ENCODE assay signal across 8 mouse cellular contexts in the genomic region with DNA sequence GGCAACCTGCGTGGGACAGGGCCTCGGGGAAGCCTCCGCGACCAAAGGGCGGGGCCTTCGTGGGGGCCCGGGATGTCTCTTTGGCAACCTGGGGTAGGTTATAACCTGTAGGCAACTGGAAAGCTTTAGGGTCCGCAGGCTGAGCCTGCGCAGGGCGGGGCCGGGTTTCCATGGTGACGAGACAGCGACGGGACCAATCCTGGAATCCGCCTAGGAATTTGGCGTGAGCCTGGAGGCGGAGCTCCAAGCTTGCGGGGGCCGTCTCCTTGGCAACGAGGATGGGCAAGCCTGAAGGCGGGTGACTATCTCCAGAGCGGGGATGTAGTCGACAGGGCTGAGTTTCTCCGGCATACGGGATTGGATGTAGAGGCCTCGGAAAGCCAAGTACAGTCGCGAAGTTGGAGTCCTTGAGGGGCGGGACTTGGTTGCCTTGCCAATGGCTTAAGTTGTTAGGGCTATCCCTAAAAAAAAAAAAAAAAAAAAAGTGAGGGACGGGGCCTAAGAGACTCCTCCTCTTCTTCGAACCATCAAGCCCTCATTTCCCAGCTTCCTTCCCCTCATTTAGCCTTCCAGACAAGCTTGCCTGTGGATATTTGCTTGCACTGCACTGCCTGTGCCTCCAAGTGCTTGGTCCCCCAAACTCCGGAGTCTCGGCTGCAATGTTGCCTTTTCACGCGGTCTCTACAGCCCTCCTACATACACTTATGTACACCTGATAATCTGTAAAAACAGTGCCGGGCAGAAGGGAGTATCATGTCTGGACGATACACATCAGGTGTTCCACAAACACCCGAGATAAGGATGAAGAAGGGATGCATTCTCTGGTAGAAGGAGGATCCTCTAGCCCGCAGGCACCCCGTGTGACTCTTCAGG. TPM values are rescaled to one million over a fixed set of nuclear protein-coding genes. Genes with fewer than 3 reads are reported as not detected.
A peak's percentile ranks its signal among the peaks of the same experiment; 100 is the strongest.
DNase-seq lines count a peak whose midpoint lies in the region; ATAC-seq and TF ChIP-seq lines count a peak whose summit lies in the region.

No protein-coding gene starts in this region.

- H3K4me1 ChIP-seq in embryonic fibroblast, embryonic 13.5 days (ENCODE audit: control insufficient read depth, insufficient read depth, low read length), result peaks cover 11% of the 10 kb centered on the region; the same call in 1 of the 2 replicates
- H3K4me1 ChIP-seq in kidney, embryonic 14.5 days (ENCODE audit: control insufficient read depth, insufficient read depth, low read length), result peaks cover 25% of the 10 kb centered on the region
- peaks cover 42% of the 10 kb centered on the region for H3K4me1 ChIP-seq in limb, embryonic 15.5 days
- H3K4me1 ChIP-seq in midbrain, postnatal 0 days (ENCODE audit: insufficient read depth, low read length), result peaks cover 8% of the 10 kb centered on the region; the same call in 1 of the 2 replicates
- H3K4me1 ChIP-seq in stomach, embryonic 15.5 days, result peaks cover 35% of the 10 kb centered on the region

- H3K9me3 ChIP-seq in kidney, embryonic 14.5 days (ENCODE audit: control insufficient read depth, low read length), result no peaks in the 10 kb centered on the region; the same call in 1 of the 2 replicates
- no peaks in the 10 kb centered on the region for H3K9me3 ChIP-seq in limb, embryonic 15.5 days
- no peaks in the 10 kb centered on the region for H3K9me3 ChIP-seq in midbrain, postnatal 0 days (ENCODE audit: low read length)
- H3K9me3 ChIP-seq in stomach, embryonic 15.5 days, result no peaks in the 10 kb centered on the region

- peak overlapping the region; percentile 61 for H3K4me3 ChIP-seq in embryonic fibroblast, embryonic 13.5 days (ENCODE audit: insufficient read depth, low read length)
- H3K4me3 ChIP-seq in kidney, embryonic 14.5 days (ENCODE audit: low read length), result peak overlapping the region; percentile 67
- H3K4me3 ChIP-seq in limb, embryonic 15.5 days, result peak overlapping the region; percentile 100
- H3K4me3 ChIP-seq in midbrain, postnatal 0 days (ENCODE audit: low read depth, low read length), result peak overlapping the region; percentile 94
- H3K4me3 ChIP-seq in stomach, embryonic 15.5 days (replicated peaks), result peak overlapping the region; percentile 91

- peak overlapping the region; percentile 89 for H3K27ac ChIP-seq in embryonic fibroblast, embryonic 13.5 days (ENCODE audit: insufficient read depth, low read length)
- peak overlapping the region; percentile 82; the same call in 1 of the 2 replicates for H3K27ac ChIP-seq in kidney, embryonic 14.5 days (ENCODE audit: low read depth, low read length)
- peak overlapping the region; percentile 96 for H3K27ac ChIP-seq in limb, embryonic 15.5 days
- H3K27ac ChIP-seq in midbrain, postnatal 0 days (ENCODE audit: low read depth, low read length), result peak overlapping the region; percentile 94
- peak overlapping the region; percentile 95 for H3K27ac ChIP-seq in stomach, embryonic 15.5 days

- peak overlapping the region; percentile 96 for H3K4me2 ChIP-seq in kidney, embryonic 14.5 days (replicated peaks; ENCODE audit: low read depth, low read length)
- H3K4me2 ChIP-seq in limb, embryonic 15.5 days, result peak overlapping the region; percentile 83
- H3K4me2 ChIP-seq in midbrain, postnatal 0 days (ENCODE audit: low read depth, low read length, poor library complexity, severe bottlenecking), result peak overlapping the region; percentile 87
- peak overlapping the region; percentile 80 for H3K4me2 ChIP-seq in stomach, embryonic 15.5 days

- TF ChIP-seq CTCF in embryonic fibroblast, embryonic 13.5 days (IDR thresholded peaks at IDR 0.05; ENCODE audit: borderline replicate concordance, insufficient read depth, low read length), result no peak
- no peak for TF ChIP-seq CTCF in midbrain, postnatal 0 days (IDR thresholded peaks at IDR 0.05)

- WGBS in kidney, embryonic 14.5 days, result 10% methylated on average over 40 of the region's 40 CpGs
- 11% methylated on average over 40 of the region's 40 CpGs for WGBS in limb, embryonic 15.5 days
- 9% methylated on average over 38 of the region's 40 CpGs for WGBS in midbrain, postnatal 0 days
- 9% methylated on average over 40 of the region's 40 CpGs for WGBS in stomach, embryonic 15.5 days

- peak; percentile 88 for ATAC-seq in kidney, embryonic 14.5 days (ENCODE audit: low FRiP score, low TSS enrichment)
- ATAC-seq in limb, embryonic 15.5 days (ENCODE audit: insufficient number of reproducible peaks, low FRiP score, low TSS enrichment, low read depth), result peak; percentile 76
- ATAC-seq in midbrain, postnatal 0 days (ENCODE audit: low FRiP score), result peak; percentile 82
- ATAC-seq in stomach, embryonic 15.5 days (ENCODE audit: insufficient read depth, low FRiP score, low read depth), result peak; percentile 77

- H3K9ac ChIP-seq in kidney, embryonic 14.5 days (ENCODE audit: low read depth, low read length), result peak overlapping the region; percentile 38
- peak overlapping the region; percentile 31 for H3K9ac ChIP-seq in limb, embryonic 15.5 days
- peak overlapping the region; percentile 95 for H3K9ac ChIP-seq in midbrain, postnatal 0 days (replicated peaks; ENCODE audit: low read length, poor library complexity, severe bottlenecking)
- peak overlapping the region; percentile 33; the same call in 1 of the 2 replicates for H3K9ac ChIP-seq in stomach, embryonic 15.5 days

- peak; percentile 13 for TF ChIP-seq POLR2A in embryonic fibroblast, embryonic 13.5 days (IDR thresholded peaks at IDR 0.05; ENCODE audit: low read depth, low read length)

- no peaks in the 10 kb centered on the region for H3K27me3 ChIP-seq in kidney, embryonic 14.5 days (ENCODE audit: control insufficient read depth, insufficient read depth, low read length)
- H3K27me3 ChIP-seq in limb, embryonic 15.5 days, result no peaks in the 10 kb centered on the region
- H3K27me3 ChIP-seq in midbrain, postnatal 0 days (ENCODE audit: insufficient read depth, low read length), result no peaks in the 10 kb centered on the region
- H3K27me3 ChIP-seq in stomach, embryonic 15.5 days (replicated peaks), result no peaks in the 10 kb centered on the region

- peak; percentile 85 for DNase-seq in 416B (ENCODE audit: low read depth)
- peak; percentile 99 for DNase-seq in brain, adult 2 months (ENCODE audit: low read depth, low spot score)
- DNase-seq in heart, adult 9 months (ENCODE audit: low spot score in 2 of 2), result peak; percentile 89
- DNase-seq in midbrain, postnatal 0 days (ENCODE audit: low spot score), result peak; percentile 97

- peaks cover 3% of the 10 kb centered on the region; the same call in 1 of the 2 replicates for H3K36me3 ChIP-seq in kidney, embryonic 14.5 days (ENCODE audit: control insufficient read depth, insufficient read depth, low read length)
- H3K36me3 ChIP-seq in limb, embryonic 15.5 days, result peaks cover under 1% of the 10 kb centered on the region
- H3K36me3 ChIP-seq in midbrain, postnatal 0 days (ENCODE audit: insufficient read depth, low read length), result no peaks in the 10 kb centered on the region; the same call in 1 of the 2 replicates
- H3K36me3 ChIP-seq in stomach, embryonic 15.5 days, result no peaks in the 10 kb centered on the region

RNA-seq across cellular contexts. Expression of a gene that starts 0.9 kb away (rescaled TPM):
- 38.4 and 39.5 TPM in 2 replicates for polyA plus RNA-seq in embryonic fibroblast, embryonic 13.5 days (2011; ENCODE audit: insufficient read length, low read depth, missing spikeins)
- 95.9 and 104 TPM in 2 replicates for polyA plus RNA-seq in kidney, embryonic 14.5 days (2014; fragmentation: Nextera tagmentation; extraction: Ambion mirVana)
- 93.2 and 104 TPM in 2 replicates for polyA plus RNA-seq in limb, embryonic 15.5 days (2015; fragmentation: Nextera tagmentation; extraction: Ambion mirVana)
- total RNA-seq in midbrain, postnatal 0 days (2014; rRNA removed), result 79.6 and 107 TPM in 2 replicates
- polyA plus RNA-seq in midbrain, postnatal 0 days (2015; fragmentation: Nextera tagmentation; extraction: Ambion mirVana), result 121 and 134 TPM in 2 replicates
- 87.8 and 88.1 TPM in 2 replicates for polyA plus RNA-seq in stomach, embryonic 15.5 days (2015; fragmentation: Nextera tagmentation; extraction: Ambion mirVana)

RNA-seq across cellular contexts. Expression of a gene that starts 9.5 kb away (rescaled TPM):
- polyA plus RNA-seq in embryonic fibroblast, embryonic 13.5 days (2011; ENCODE audit: insufficient read length, low read depth, missing spikeins), result 21.9 and 42.7 TPM in 2 replicates
- polyA plus RNA-seq in kidney, embryonic 14.5 days (2014; fragmentation: Nextera tagmentation; extraction: Ambion mirVana), result 4.9 and 8.2 TPM in 2 replicates
- polyA plus RNA-seq in limb, embryonic 15.5 days (2015; fragmentation: Nextera tagmentation; extraction: Ambion mirVana), result 21.2 and 22.2 TPM in 2 replicates
- 3.3 and 3.4 TPM in 2 replicates for total RNA-seq in midbrain, postnatal 0 days (2014; rRNA removed)
- 3.0 and 3.9 TPM in 2 replicates for polyA plus RNA-seq in midbrain, postnatal 0 days (2015; fragmentation: Nextera tagmentation; extraction: Ambion mirVana)
- 14.8 and 15.5 TPM in 2 replicates for polyA plus RNA-seq in stomach, embryonic 15.5 days (2015; fragmentation: Nextera tagmentation; extraction: Ambion mirVana)

RNA-seq across cellular contexts. Expression of a gene that starts 12.7 kb away (rescaled TPM):
- polyA plus RNA-seq in embryonic fibroblast, embryonic 13.5 days (2011; ENCODE audit: insufficient read length, low read depth, missing spikeins), result 0.23 TPM in 1 of 2 replicates, not detected in the other
- polyA plus RNA-seq in kidney, embryonic 14.5 days (2014; fragmentation: Nextera tagmentation; extraction: Ambion mirVana), result 0.11 and 0.61 TPM in 2 replicates
- polyA plus RNA-seq in limb, embryonic 15.5 days (2015; fragmentation: Nextera tagmentation; extraction: Ambion mirVana), result 0.95 and 2.2 TPM in 2 replicates
- 1.7 and 2.2 TPM in 2 replicates for total RNA-seq in midbrain, postnatal 0 days (2014; rRNA removed)
- 3.1 and 4.0 TPM in 2 replicates for polyA plus RNA-seq in midbrain, postnatal 0 days (2015; fragmentation: Nextera tagmentation; extraction: Ambion mirVana)
- 0.31 and 0.36 TPM in 2 replicates for polyA plus RNA-seq in stomach, embryonic 15.5 days (2015; fragmentation: Nextera tagmentation; extraction: Ambion mirVana)

RNA-seq across cellular contexts. Expression of a gene that starts 21.2 kb away (rescaled TPM):
- polyA plus RNA-seq in embryonic fibroblast, embryonic 13.5 days (2011; ENCODE audit: insufficient read length, low read depth, missing spikeins), result 14.9 TPM in 2 replicates
- polyA plus RNA-seq in kidney, embryonic 14.5 days (2014; fragmentation: Nextera tagmentation; extraction: Ambion mirVana), result 33.2 and 38.9 TPM in 2 replicates
- 35.8 and 41.5 TPM in 2 replicates for polyA plus RNA-seq in limb, embryonic 15.5 days (2015; fragmentation: Nextera tagmentation; extraction: Ambion mirVana)
- 42.0 and 43.2 TPM in 2 replicates for total RNA-seq in midbrain, postnatal 0 days (2014; rRNA removed)
- polyA plus RNA-seq in midbrain, postnatal 0 days (2015; fragmentation: Nextera tagmentation; extraction: Ambion mirVana), result 32.5 and 37.4 TPM in 2 replicates
- 33.9 and 38.7 TPM in 2 replicates for polyA plus RNA-seq in stomach, embryonic 15.5 days (2015; fragmentation: Nextera tagmentation; extraction: Ambion mirVana)

RNA-seq across cellular contexts. Expression of a gene that starts 23.2 kb away (rescaled TPM):
- not detected in 2 replicates for polyA plus RNA-seq in embryonic fibroblast, embryonic 13.5 days (2011; ENCODE audit: insufficient read length, low read depth, missing spikeins)
- polyA plus RNA-seq in kidney, embryonic 14.5 days (2014; fragmentation: Nextera tagmentation; extraction: Ambion mirVana), result not detected in 2 replicates
- polyA plus RNA-seq in limb, embryonic 15.5 days (2015; fragmentation: Nextera tagmentation; extraction: Ambion mirVana), result 0.10 and 0.12 TPM in 2 replicates
- 1.1 TPM in 1 of 2 replicates, not detected in the other for total RNA-seq in midbrain, postnatal 0 days (2014; rRNA removed)
- 0.09 and 0.25 TPM in 2 replicates for polyA plus RNA-seq in midbrain, postnatal 0 days (2015; fragmentation: Nextera tagmentation; extraction: Ambion mirVana)
- polyA plus RNA-seq in stomach, embryonic 15.5 days (2015; fragmentation: Nextera tagmentation; extraction: Ambion mirVana), result 0.23 and 0.31 TPM in 2 replicates

Comparison
In these comparisons a context has a peak if more than half of its experiments do, and no peak if none do; other contexts are left out.
1. Peak in every context shown above with its lines: DNase-seq, ATAC-seq, H3K4me3 ChIP-seq and H3K27ac ChIP-seq.
2. H3K9ac ChIP-seq: peak in every context shown above with its lines; median percentile 95 in midbrain, postnatal 0 days; 38 in kidney, embryonic 14.5 days; 33 in stomach, embryonic 15.5 days; 31 in limb, embryonic 15.5 days.